Mouse (Mus musculus) stomach, adult 2 months (tissue): ENCODE data around the gene Tex33. TPM values are rescaled to one million over a fixed set of nuclear protein-coding genes. Genes with fewer than 3 reads are reported as not detected.

ENCODE experiments used
- polyA plus RNA-seq: library from polyadenylated mRNA; depleted of rRNA; stranded (reverse); fragments of >200 nt; gene quantifications from 2 replicates; pipeline ENCODE4 v1.2.3, GENCODE M21; 2012; rRNA removed

Gene Tex33
- polyA plus RNA-seq: not detected in 2 replicates

DNA sequence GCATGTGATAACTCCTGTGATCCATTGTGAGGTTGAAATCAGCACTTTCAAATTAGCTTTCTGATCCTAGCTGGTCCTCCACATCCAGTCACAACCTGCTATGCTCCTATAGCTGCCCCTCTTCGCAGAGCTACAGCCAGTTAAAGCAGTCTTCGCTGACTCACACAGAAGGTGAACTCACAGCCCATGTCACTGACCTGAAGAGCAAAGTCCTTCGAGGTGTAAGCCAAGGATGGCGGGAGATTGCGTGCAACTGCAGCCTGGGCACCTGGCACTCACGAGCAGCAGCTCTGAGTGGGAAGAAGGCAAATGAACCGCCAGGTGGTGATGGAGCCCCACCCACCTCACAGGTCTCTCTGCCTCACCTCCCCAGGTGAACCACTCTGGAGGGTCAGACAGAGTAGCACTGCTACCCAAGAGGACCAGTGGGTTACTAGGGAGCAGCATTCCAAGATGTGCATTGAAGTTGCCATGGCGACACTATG, at the start of gene Tex33:
Gene Tex33 (minus strand): TSS at position 435 of the 485 bp plus-strand sequence.

DNA sequence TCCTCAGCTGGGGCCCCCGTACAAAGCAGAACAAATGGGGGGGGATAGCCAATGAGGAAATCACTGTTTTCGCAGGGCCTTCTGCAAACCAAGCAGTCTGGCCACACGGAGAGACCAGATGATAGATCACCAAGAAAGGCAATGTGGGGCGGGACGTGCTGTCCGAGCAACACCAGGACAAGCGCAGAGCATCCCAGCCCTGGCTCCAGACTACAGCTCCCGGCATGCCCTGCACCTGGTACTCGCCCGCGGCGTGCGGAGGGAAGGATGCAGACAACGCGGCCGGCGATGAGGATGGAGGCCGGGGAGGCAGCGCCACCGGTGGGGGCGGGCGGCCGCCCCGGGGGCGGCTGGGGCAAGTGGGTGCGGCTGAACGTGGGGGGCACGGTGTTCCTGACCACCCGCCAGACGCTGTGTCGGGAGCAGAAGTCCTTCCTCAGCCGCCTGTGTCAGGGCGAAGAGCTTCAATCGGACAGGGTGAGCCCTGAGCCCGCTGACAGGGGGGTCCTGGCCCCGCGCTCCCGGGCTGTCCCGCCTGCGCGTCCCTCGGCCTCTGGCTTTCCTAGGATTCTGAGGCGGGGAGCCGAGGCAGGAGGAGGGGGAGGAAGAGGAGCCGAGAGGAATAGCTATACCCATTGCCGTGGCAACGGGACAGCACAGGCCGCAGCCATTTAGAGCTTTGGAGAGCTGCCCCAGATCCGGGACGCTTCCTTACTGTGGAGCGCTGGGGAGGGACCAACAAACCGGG, 32.9 kb upstream of the Tex33 start, which contains the start of gene Kctd17:
Gene Kctd17 (plus strand): TSS at position 174 of the 748 bp plus-strand sequence.

DNA sequence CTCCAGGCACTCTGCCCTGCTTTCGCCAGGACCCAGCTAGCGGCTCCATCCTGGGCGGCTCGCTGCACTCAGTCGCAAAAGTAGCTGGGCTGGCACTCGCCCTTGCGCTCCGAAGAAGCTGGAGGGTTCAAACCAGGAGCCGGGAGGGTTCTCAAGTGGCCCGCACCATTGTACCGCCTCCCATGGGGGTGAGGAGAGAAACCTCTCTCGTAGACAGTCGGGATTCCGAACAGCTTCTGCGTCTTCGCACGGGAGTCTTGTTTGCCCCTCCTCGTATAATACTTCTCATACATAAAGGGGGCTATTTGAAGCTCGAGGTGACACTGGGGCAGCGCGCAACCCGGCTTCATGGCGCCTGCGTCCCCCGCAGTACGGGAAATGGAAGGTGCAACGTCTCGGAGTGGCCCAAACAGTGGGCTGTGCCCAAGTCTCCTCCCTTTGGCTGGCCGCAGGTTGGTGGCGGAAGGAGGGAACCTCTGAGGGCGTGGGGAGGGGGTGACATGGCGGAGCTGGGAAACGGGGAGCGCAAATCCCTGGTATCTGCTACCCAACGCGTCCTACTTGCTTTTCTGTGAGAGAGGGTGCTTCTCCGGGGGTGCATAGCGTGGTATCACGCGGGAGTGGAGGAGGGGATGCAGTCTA, 10.7 kb upstream of the Tex33 start, which contains the start of gene Mpst:
Gene Mpst (plus strand): TSS at position 124 of the 642 bp plus-strand sequence.

DNA sequence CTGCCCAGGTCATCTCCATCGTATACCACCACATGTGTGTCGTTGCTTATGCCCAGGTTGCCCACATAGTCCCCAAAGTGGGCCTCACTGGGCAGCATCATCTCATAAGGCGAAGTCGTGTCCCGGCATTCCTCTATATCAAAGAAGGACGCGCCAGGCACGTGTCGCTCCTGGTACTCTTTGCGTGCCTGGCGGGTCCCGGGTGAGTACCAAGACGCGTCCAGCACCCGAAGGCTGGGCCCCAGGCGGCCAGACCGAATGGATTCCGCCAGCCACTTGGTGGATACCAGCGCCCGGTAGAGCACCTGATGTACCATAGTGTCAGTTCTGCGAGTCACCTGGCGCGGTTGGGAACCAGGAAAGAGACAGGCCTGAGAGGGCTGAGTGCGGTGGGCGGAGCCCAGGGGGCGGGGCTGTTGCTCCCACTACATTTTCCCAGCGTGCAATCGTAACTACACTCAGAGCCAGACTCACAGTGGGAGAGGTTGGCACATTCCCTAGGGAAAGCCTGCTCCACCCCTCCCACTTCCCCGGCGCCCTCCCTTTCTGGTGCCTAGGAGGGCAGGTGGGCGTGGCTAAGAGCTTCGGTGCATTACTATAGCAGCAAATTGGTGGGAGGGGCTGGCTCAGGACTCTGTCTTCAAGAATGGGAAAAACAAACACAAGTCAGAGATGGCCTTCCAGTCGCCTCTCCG, 10.0 kb upstream of the Tex33 start, which contains the start of gene Tst:
Gene Tst (minus strand): TSS at position 391 of the 695 bp plus-strand sequence.

Other genes with a start within 250 kb of the Tex33 start
- 22.5 and 25.2 TPM in 2 replicates for gene Ift27, start 221.8 kb downstream of the Tex33 start, polyA plus RNA-seq
- gene Pvalb, start 189.5 kb downstream of the Tex33 start, polyA plus RNA-seq: 0.32 and 1.7 TPM in 2 replicates
- gene Ncf4, start 151.1 kb downstream of the Tex33 start, polyA plus RNA-seq: 2.7 and 4.7 TPM in 2 replicates
- 2.1 and 3.5 TPM in 2 replicates for gene Csf2rb2, start 90.2 kb downstream of the Tex33 start, polyA plus RNA-seq
- 2.9 and 3.2 TPM in 2 replicates for gene Csf2rb, start 70.2 kb downstream of the Tex33 start, polyA plus RNA-seq
- gene Tst, start 10.0 kb upstream of the Tex33 start, polyA plus RNA-seq: 197 and 218 TPM in 2 replicates
- gene Mpst, start 10.5 kb upstream of the Tex33 start, polyA plus RNA-seq: 399 and 401 TPM in 2 replicates
- 107 and 127 TPM in 2 replicates for gene Kctd17, start 32.7 kb upstream of the Tex33 start, polyA plus RNA-seq
- 0.11 and 0.18 TPM in 2 replicates for gene Tmprss6, start 72.7 kb upstream of the Tex33 start, polyA plus RNA-seq
- 0.53 and 0.67 TPM in 2 replicates for gene Il2rb, start 99.4 kb upstream of the Tex33 start, polyA plus RNA-seq
- gene C1qtnf6, start 135.5 kb upstream of the Tex33 start, polyA plus RNA-seq: 19.0 and 21.3 TPM in 2 replicates
- 0.11 and 0.17 TPM in 2 replicates for gene Sstr3, start 148.8 kb upstream of the Tex33 start, polyA plus RNA-seq
- gene Rac2, start 176.9 kb upstream of the Tex33 start, polyA plus RNA-seq: 19.9 and 28.7 TPM in 2 replicates
- 5.4 and 7.4 TPM in 2 replicates for gene Cyth4, start 201.1 kb upstream of the Tex33 start, polyA plus RNA-seq